Mouse (Mus musculus): ENCODE measurements at regions not wholly inside any gene's neighbourhood (a gene's known extent, or its start where the extent isn't known, plus 50 kb on each side); places are given as distances from the start of the nearest gene placed in this dataset.
A peak's percentile ranks its signal among the peaks of the same experiment; 100 is the strongest.

GRCm38 (mm10) chr9:122569511-122570455, 177.4 kb upstream of the Topaz1 start:
- Histone ChIP-seq H3K27ac (peak overlapping the region; percentile 67; the same call in 1 of the 2 replicates), H3K9me3 (no peaks in the 10 kb centered on the region), H3K4me1 (replicated peaks) (peaks cover 46% of the 10 kb centered on the region), H3K36me3 (no peaks in the 10 kb centered on the region), H3K4me3 (peak overlapping the region; percentile 58), H3K27me3 (ENCODE audit: insufficient read depth, poor library complexity, severe bottlenecking) (peaks cover 98% of the 10 kb centered on the region)
- WGBS = under 1% methylated on average over 48 of the region's 48 CpGs
- peak; percentile 56 for DNase-seq (ENCODE audit: low spot score)

DNA sequence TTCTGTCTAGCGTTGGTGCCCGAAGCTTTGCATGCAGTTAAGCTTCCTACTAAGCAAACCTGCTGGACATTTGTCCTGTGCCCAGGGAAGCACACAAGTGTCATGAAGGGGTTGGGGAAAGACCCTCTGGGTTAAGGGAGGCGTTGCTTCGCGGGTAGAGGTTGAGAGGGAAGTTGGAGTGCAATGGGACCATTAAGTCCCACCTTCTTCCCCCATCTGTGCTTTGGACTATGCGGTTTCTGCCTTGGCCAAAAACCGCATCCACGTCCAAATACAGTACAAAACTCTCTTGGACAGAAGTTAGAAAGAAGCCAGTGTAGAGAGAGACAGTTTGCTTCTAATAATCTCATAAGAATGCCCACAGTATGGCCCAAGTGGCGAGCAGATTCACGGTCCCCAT, 176.1 kb upstream of the Topaz1 start:
- Histone ChIP-seq H3K27me3 (ENCODE audit: insufficient read depth, poor library complexity, severe bottlenecking) (peaks cover 98% of the 10 kb centered on the region), H3K27ac (no peak overlapping the region), H3K4me1 (replicated peaks) (peaks cover 46% of the 10 kb centered on the region), H3K4me3 (0 out of 2 replicates have a peak overlapping the region, but pooled peaks have one; percentile 73), H3K9me3 (no peaks in the 10 kb centered on the region), H3K36me3 (no peaks in the 10 kb centered on the region)
- DNase-seq (ENCODE audit: low spot score) = peak; percentile 15
- 4% methylated on average over 10 of the region's 10 CpGs for WGBS

DNA sequence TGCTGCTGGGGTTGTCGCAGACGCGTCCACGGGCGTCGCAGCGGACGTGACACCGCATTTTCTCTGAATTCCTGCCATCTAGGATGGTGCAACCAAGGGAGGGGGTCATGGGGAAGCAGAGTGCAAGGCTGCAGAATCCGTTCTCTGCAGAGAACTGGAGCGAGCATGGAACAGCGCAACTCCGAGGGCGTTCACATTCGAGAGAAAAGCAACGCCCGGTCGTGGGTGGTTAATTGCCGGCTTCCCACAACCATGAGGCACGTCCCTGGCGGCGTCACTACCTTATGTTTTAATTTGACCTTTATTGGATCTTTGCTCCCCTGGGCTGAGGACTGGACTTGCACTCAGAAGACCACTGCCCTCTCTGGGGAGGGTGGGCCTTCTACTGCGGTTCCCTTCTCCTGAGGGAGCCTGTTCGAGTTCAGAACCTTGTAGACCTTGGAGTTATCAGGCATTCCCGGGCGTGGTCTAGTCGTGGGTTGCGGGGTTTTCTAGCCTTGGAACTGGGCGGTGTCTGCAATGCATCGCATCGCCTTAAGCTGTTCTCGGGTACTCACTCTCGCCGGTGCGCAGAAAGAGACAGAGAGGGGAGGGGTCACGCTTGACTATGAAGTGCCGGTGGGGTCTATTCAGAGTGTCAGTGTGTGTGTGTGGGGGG, 175.6 kb upstream of the Topaz1 start:
- Histone ChIP-seq H3K27me3 (ENCODE audit: insufficient read depth, poor library complexity, severe bottlenecking) (peaks cover 99% of the 10 kb centered on the region), H3K27ac (peak overlapping the region; percentile 79), H3K36me3 (no peaks in the 10 kb centered on the region), H3K4me1 (replicated peaks) (peaks cover 46% of the 10 kb centered on the region), H3K9me3 (no peaks in the 10 kb centered on the region), H3K4me3 (peak overlapping the region; percentile 73)
- DNase-seq (ENCODE audit: low spot score) = no peak
- WGBS = under 1% methylated on average over 37 of the region's 37 CpGs

DNA sequence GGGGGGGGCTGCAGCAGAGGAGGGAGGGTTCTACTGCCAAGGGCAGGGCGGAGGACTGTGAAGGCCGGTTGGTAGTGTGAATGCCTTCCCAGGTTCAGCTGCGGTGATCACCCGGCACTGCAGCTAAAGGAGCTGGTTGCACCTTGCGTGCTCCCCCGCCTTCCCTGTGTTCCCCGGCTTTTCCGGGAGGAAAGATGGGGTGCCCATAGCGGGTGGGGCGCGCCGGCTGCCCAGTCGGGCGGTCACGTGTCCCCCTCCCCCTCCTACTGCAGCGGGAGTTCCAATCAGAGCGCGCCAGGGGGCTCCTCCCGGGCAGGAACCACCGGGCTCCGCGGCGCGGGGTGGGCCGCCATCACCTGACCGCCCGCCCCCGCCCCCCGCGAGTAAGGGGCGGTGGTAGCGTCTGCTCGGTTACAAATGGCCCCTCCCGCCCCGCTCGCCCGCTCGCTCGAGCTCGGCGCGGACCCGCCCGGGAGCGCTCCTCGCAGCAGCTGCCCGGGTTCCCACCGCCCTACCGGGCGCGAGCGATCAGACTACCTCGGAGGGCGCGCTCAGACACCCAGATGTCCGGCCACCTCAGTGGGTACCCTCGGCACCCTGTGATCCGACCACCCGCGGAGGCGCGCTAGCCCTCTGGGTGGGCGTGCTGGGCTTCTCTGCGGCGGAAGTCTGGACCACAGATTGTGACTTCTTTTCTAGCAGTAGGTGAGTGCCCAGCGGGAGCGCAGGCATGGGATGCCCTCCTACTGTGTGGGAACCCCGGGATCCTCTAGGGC, 174.9 kb upstream of the Topaz1 start:
- Histone ChIP-seq H3K36me3 (no peaks in the 10 kb centered on the region), H3K27ac (peak overlapping the region; percentile 79), H3K27me3 (ENCODE audit: insufficient read depth, poor library complexity, severe bottlenecking) (peaks cover 99% of the 10 kb centered on the region), H3K4me1 (replicated peaks) (peaks cover 46% of the 10 kb centered on the region), H3K9me3 (no peaks in the 10 kb centered on the region), H3K4me3 (peak overlapping the region; percentile 73)
- WGBS = under 1% methylated on average over 68 of the region's 68 CpGs
- peak; percentile 76 for DNase-seq (ENCODE audit: low spot score)

DNA sequence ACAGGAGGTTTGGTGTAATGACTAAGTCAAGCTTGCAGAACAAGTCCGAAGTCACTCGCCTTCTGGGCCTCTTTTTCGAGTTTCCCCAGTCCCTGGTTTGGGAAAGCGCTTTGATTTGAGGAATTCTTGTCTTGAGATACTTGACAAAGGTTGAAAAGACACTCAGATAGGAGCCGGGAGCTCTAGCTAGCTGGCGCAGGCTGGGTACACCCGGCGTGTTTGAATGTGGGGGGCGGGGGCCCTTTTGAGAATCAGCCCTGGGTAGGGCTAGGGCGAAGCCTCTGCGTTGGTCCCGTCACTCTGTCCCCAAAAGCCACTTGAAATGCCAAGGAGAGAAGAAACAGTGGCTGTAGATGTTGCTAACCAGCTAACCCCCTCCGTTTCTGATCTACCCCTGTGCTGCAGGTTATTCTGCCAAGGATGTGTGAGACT, 174.3 kb upstream of the Topaz1 start:
- H3K27ac ChIP-seq = peak overlapping the region; percentile 79

DNA sequence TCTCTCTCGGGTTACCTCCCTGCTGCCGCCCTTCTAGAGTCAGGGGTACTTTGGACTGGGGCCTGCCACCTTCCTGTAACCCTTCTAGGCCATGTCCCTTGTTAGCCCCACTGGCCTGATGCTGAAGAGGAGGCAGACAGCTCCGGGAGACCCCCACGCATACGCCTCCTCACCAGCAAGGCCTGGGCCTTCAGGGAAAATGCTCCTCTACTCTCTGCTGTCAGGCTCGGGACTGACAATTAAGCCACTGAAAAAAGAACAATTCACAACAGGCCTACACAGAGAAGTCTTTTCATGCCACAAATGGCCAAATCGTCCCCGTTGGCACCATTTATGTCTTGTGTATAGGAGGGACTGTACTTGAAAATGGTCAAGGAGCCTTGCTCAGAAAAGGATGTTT, 161.9 kb upstream of the Topaz1 start:
- WGBS = 70% methylated on average over 8 of the region's 8 CpGs
- no peak overlapping the region for H3K4me3 ChIP-seq
- H3K27me3 ChIP-seq (ENCODE audit: insufficient read depth, poor library complexity, severe bottlenecking) = peaks cover 20% of the 10 kb centered on the region
- DNase-seq (ENCODE audit: low spot score) = no peak
- no peak overlapping the region for H3K27ac ChIP-seq
- no peaks in the 10 kb centered on the region for H3K9me3 ChIP-seq
- H3K4me1 ChIP-seq (replicated peaks) = 0 out of 2 replicates have a peak, but pooled peaks cover 3% of the 10 kb centered on the region
- no peaks in the 10 kb centered on the region for H3K36me3 ChIP-seq

More for the DNA sequence above, 174.3 kb upstream of the Topaz1 start:
- Histone ChIP-seq H3K27me3 (ENCODE audit: insufficient read depth, poor library complexity, severe bottlenecking) (peaks cover 94% of the 10 kb centered on the region), H3K36me3 (no peaks in the 10 kb centered on the region), H3K4me3 (peak overlapping the region; percentile 73), H3K4me1 (replicated peaks) (peaks cover 46% of the 10 kb centered on the region), H3K9me3 (no peaks in the 10 kb centered on the region)
- under 1% methylated on average over 13 of the region's 13 CpGs for WGBS
- DNase-seq (ENCODE audit: low spot score) = no peak

GRCm38 (mm10) chr9:122586421-122586820, 160.7 kb upstream of the Topaz1 start:
- H3K4me3 ChIP-seq = no peak overlapping the region
- 88% methylated on average over 6 of the region's 6 CpGs for WGBS
- no peak for DNase-seq (ENCODE audit: low spot score)
- no peaks in the 10 kb centered on the region for H3K36me3 ChIP-seq
- H3K27ac ChIP-seq = peak overlapping the region; percentile 16; the same call in 1 of the 2 replicates
- 0 out of 2 replicates have a peak, but pooled peaks cover 3% of the 10 kb centered on the region for H3K4me1 ChIP-seq (replicated peaks)
- H3K27me3 ChIP-seq (ENCODE audit: insufficient read depth, poor library complexity, severe bottlenecking) = peaks cover 27% of the 10 kb centered on the region
- H3K9me3 ChIP-seq = no peaks in the 10 kb centered on the region

GRCm38 (mm10) chr9:122586986-122587385, 160.2 kb upstream of the Topaz1 start:
- 0 out of 2 replicates have a peak, but pooled peaks cover 3% of the 10 kb centered on the region for H3K4me1 ChIP-seq (replicated peaks)
- H3K9me3 ChIP-seq = no peaks in the 10 kb centered on the region
- H3K27me3 ChIP-seq (ENCODE audit: insufficient read depth, poor library complexity, severe bottlenecking) = peaks cover 28% of the 10 kb centered on the region
- DNase-seq (ENCODE audit: low spot score) = no peak
- no peak overlapping the region for H3K27ac ChIP-seq
- WGBS = 69% methylated on average over 5 of the region's 5 CpGs
- H3K4me3 ChIP-seq = no peak overlapping the region
- no peaks in the 10 kb centered on the region for H3K36me3 ChIP-seq

DNA sequence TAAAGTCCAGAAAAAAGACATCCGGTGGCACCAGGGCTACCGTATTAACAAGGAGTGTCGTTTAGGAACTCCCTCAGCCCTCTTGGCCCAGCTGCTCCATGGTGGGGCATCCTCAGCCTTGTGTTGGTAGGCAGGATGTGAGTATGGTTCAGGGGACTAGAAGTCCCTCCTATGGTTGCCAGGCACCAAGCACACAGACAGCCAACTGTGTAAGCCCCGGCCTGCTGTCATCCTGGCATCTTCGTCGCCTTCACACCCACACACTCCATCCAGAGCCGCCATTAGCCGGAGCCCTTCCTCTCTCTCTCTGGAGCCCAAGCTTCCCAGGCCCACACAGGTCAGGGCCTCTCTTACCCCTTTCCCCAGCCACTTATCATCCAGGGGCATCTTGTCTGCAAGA, 158.9 kb upstream of the Topaz1 start:
- peaks cover 9% of the 10 kb centered on the region for H3K4me1 ChIP-seq (replicated peaks)
- no peaks in the 10 kb centered on the region for H3K9me3 ChIP-seq
- no peak overlapping the region for H3K4me3 ChIP-seq
- WGBS = 89% methylated on average over 8 of the region's 8 CpGs
- H3K36me3 ChIP-seq = no peaks in the 10 kb centered on the region
- peaks cover 28% of the 10 kb centered on the region for H3K27me3 ChIP-seq (ENCODE audit: insufficient read depth, poor library complexity, severe bottlenecking)
- H3K27ac ChIP-seq = no peak overlapping the region
- DNase-seq (ENCODE audit: low spot score) = no peak

- no peaks in the 10 kb centered on the region for H3K9me3 ChIP-seq
- H3K36me3 ChIP-seq = no peaks in the 10 kb centered on the region
- H3K4me1 ChIP-seq (replicated peaks) = peaks cover 28% of the 10 kb centered on the region
- no peak overlapping the region for H3K4me3 ChIP-seq
- peaks cover 66% of the 10 kb centered on the region for H3K27me3 ChIP-seq (ENCODE audit: insufficient read depth, poor library complexity, severe bottlenecking)
- no peak for DNase-seq (ENCODE audit: low spot score)
- H3K27ac ChIP-seq = peak overlapping the region; percentile 18; the same call in 1 of the 2 replicates
- WGBS = 13% methylated on average over 7 of the region's 7 CpGs
Measured at GRCm38 (mm10) chr9:122592820-122593615, 154.1 kb upstream of the Topaz1 start.

DNA sequence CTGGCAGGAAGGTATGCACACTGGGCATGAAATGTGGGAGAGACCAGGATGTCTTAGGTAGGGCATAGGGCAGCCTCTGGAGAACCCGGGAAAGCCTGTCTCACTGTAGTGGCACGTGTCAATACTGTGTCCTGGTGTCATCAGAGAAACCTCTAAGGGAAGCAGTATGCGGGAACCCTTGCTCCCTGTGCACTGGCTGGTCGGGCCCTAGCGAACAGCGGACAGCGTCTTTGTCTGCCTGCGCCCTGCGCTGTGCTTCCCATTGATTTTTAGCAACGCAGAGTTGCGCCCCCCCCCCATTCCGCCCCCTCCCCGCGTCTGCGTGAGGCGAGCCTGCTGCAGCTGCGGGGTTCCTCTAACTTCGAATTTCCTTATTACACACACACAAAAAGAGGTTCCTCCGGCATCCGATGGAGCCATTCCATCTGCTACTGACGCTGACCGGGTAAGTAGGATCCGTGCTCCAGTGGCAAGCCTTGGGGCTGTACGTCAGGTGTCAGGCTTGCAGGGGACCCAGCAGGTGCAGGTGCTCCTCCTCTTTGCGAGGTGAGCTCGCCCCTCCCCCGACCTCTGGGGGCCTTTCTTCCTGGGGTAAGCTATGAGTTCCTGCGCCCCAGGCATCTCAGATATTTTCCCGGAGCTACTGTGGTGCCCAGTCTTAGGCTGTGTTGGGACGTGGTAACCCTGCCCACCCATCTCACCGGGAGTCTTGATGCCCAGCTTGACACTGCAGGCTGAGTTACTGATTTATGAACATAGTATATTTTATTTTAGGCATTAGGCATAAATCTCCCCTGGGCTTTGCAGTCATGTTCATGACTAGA, 151.8 kb upstream of the Topaz1 start:
- Histone ChIP-seq H3K27ac (peak overlapping the region; percentile 70), H3K27me3 (ENCODE audit: insufficient read depth, poor library complexity, severe bottlenecking) (peaks cover 52% of the 10 kb centered on the region), H3K4me1 (replicated peaks) (peaks cover 28% of the 10 kb centered on the region), H3K9me3 (no peaks in the 10 kb centered on the region), H3K4me3 (peak overlapping the region; percentile 49), H3K36me3 (no peaks in the 10 kb centered on the region)
- DNase-seq (ENCODE audit: low spot score) = peak; percentile 39
- WGBS = 5% methylated on average over 31 of the region's 31 CpGs

Data from hindbrain, embryonic 10.5 days (tissue).